Mouse (Mus musculus) CH12.LX (cell line): ENCODE results near the gene Adora3. TPM values are rescaled to one million over a fixed set of nuclear protein-coding genes. Genes with fewer than 3 reads are reported as not detected.
A peak's percentile ranks its signal among the peaks of the same experiment; 100 is the strongest.

Source experiments
- DNase-seq: peaks from one replicate; pipeline ENCODE4 v3.0.0-alpha.2; 2013; ENCODE audit errors: extremely low read depth
- H3K27ac ChIP-seq: 2 replicates; pipeline ENCODE4 v1.5.1; 2012; ENCODE audit warnings: low read depth, mild to moderate bottlenecking, control low read depth, moderate library complexity; ENCODE audit not compliant: insufficient read depth
- H3K27me3 ChIP-seq: replicated peaks from 2 replicates; pipeline ENCODE3; 2012; ENCODE audit warnings: inconsistent platforms
- H3K36me3 ChIP-seq, 2 experiments: replicated peaks in 1 of 2; 2 replicates each; pipeline versions ENCODE3 to v1.6.1; 2012; ENCODE audit warnings: inconsistent platforms in 1 of 2, low read length in 1 of 2, mild to moderate bottlenecking in 1 of 2, mixed read lengths in 1 of 2, moderate library complexity in 1 of 2; ENCODE audit not compliant: control insufficient read depth in 1 of 2, insufficient read depth in 1 of 2
- H3K4me1 ChIP-seq, 2 experiments: 2 replicates each; pipeline ENCODE4 v1.6.1; 2012; ENCODE audit warnings: inconsistent platforms in 1 of 2, moderate library complexity in 1 of 2; ENCODE audit not compliant: insufficient read depth in 2 of 2, control insufficient read depth in 1 of 2
- H3K4me2 ChIP-seq: 2 replicates; pipeline ENCODE4 v1.6.1; 2012; ENCODE audit warnings: low read depth, mild to moderate bottlenecking, control low read depth; ENCODE audit not compliant: poor library complexity, insufficient read depth, severe bottlenecking
- H3K4me3 ChIP-seq, 3 experiments: fragments of 150-350 bp in 1 of 3; sonication (generic) in 1 of 3; replicated peaks in 1 of 3; 2 replicates each; pipeline versions ENCODE3 to v1.5.1; 2011 to 2012; ENCODE audit warnings: low read depth in 2 of 3, low read length in 2 of 3, mild to moderate bottlenecking in 2 of 3, moderate library complexity in 2 of 3, control low read depth in 1 of 3, improper control_type of control experiment in 1 of 3, inconsistent platforms in 1 of 3, mixed read lengths in 1 of 3; ENCODE audit not compliant: poor library complexity in 1 of 3
- H3K79me2 ChIP-seq: replicated peaks from 2 replicates; pipeline ENCODE4 v1.6.1; 2012; ENCODE audit warnings: mild to moderate bottlenecking, moderate library complexity; ENCODE audit not compliant: control insufficient read depth, poor library complexity, insufficient read depth, severe bottlenecking; ENCODE audit errors: extremely low read depth
- H3K9ac ChIP-seq: 2 replicates; pipeline ENCODE4 v1.6.1; 2012; ENCODE audit warnings: low read depth, mild to moderate bottlenecking, control low read depth, moderate library complexity; ENCODE audit not compliant: insufficient read depth
- H3K9me3 ChIP-seq: replicated peaks from 2 replicates; pipeline ENCODE3; 2012; ENCODE audit warnings: low read length, inconsistent platforms, mixed read lengths
- BHLHE40 ChIP-seq: IDR thresholded peaks from 2 replicates; pipeline ENCODE4 v1.6.1; 2011; ENCODE audit warnings: mild to moderate bottlenecking, low read depth, low read length, improper control_type of control experiment
- CHD1 ChIP-seq: IDR thresholded peaks from 2 replicates; pipeline ENCODE4 v1.6.1; 2012; ENCODE audit warnings: low read depth, low read length, improper control_type of control experiment, inconsistent platforms
- E2F4 ChIP-seq: IDR thresholded peaks from 2 replicates; pipeline ENCODE4 v1.6.1; 2011; ENCODE audit warnings: low read depth, low read length, improper control_type of control experiment; ENCODE audit not compliant: insufficient replicate concordance
- EP300 ChIP-seq: IDR thresholded peaks from 2 replicates; pipeline ENCODE4 v1.6.1; 2011; ENCODE audit warnings: low read length, improper control_type of control experiment
- GABPA ChIP-seq: IDR thresholded peaks from 2 replicates; pipeline ENCODE4 v1.6.1; 2012; ENCODE audit warnings: low read depth, low read length, improper control_type of control experiment, inconsistent platforms; ENCODE audit not compliant: insufficient replicate concordance
- KAT2A ChIP-seq: IDR thresholded peaks from 2 replicates; pipeline ENCODE4 v1.6.1; 2012; ENCODE audit warnings: low read length, improper control_type of control experiment, inconsistent platforms; ENCODE audit not compliant: insufficient replicate concordance
- MAX ChIP-seq: IDR thresholded peaks from 2 replicates; pipeline ENCODE4 v1.6.1; 2011; ENCODE audit warnings: low read length, improper control_type of control experiment
- MAZ ChIP-seq: IDR thresholded peaks from 2 replicates; pipeline ENCODE4 v1.6.1; 2012; ENCODE audit warnings: low read depth, mild to moderate bottlenecking, inconsistent platforms, low read length, improper control_type of control experiment, moderate library complexity
- MEF2A ChIP-seq: IDR thresholded peaks from 2 replicates; pipeline ENCODE4 v1.6.1; 2014; ENCODE audit warnings: low read depth, mild to moderate bottlenecking, inconsistent platforms, low read length, improper control_type of control experiment, borderline replicate concordance
- MYC ChIP-seq: IDR thresholded peaks from 2 replicates; pipeline ENCODE4 v1.6.1; 2011; ENCODE audit warnings: low read depth, mild to moderate bottlenecking, improper control_type of control experiment, low read length
- NRF1 ChIP-seq: IDR thresholded peaks from 2 replicates; pipeline ENCODE4 v1.6.1; 2014; ENCODE audit warnings: low read depth, mild to moderate bottlenecking, inconsistent platforms, low read length, improper control_type of control experiment, moderate library complexity
- RAD21 ChIP-seq: IDR thresholded peaks from 2 replicates; pipeline ENCODE4 v1.6.1; 2011; ENCODE audit warnings: low read depth, mild to moderate bottlenecking, low read length, improper control_type of control experiment, moderate library complexity
- SIN3A ChIP-seq: IDR thresholded peaks from 2 replicates; pipeline ENCODE4 v1.6.1; 2012; ENCODE audit warnings: low read length, improper control_type of control experiment, inconsistent platforms
- SMC3 ChIP-seq: IDR thresholded peaks from 2 replicates; pipeline ENCODE4 v1.6.1; 2011; ENCODE audit warnings: low read depth, low read length, improper control_type of control experiment
- UBTF ChIP-seq: IDR thresholded peaks from 2 replicates; pipeline ENCODE4 v1.6.1; 2012; ENCODE audit warnings: low read depth, mild to moderate bottlenecking, inconsistent platforms, low read length, improper control_type of control experiment, moderate library complexity
- USF1 ChIP-seq: IDR thresholded peaks from 2 replicates; pipeline ENCODE4 v1.6.1; 2014; ENCODE audit warnings: low read depth, mild to moderate bottlenecking, inconsistent platforms, low read length, improper control_type of control experiment
- ZC3H11A ChIP-seq: IDR thresholded peaks from 2 replicates; pipeline ENCODE4 v1.6.1; 2012; ENCODE audit warnings: low read depth, mild to moderate bottlenecking, inconsistent platforms, low read length, improper control_type of control experiment
- ZKSCAN1 ChIP-seq: IDR thresholded peaks from 2 replicates; pipeline ENCODE4 v1.6.1; 2012; ENCODE audit warnings: low read depth, inconsistent platforms, low read length, improper control_type of control experiment, borderline replicate concordance
- ZMIZ1 ChIP-seq: IDR thresholded peaks from 2 replicates; pipeline ENCODE4 v1.6.1; 2012; ENCODE audit warnings: low read depth, mild to moderate bottlenecking, inconsistent platforms, low read length, improper control_type of control experiment
- ZNF384 ChIP-seq: IDR thresholded peaks from 2 replicates; pipeline ENCODE4 v1.6.1; 2012; ENCODE audit warnings: low read depth, low read length, improper control_type of control experiment, inconsistent platforms
- dilution Hi-C: fragments of 300-500 bp; cut with MboI; formaldehyde crosslinking; loops from 2 replicates; pipeline ENCODE4 v1.14.3; 2020; ENCODE audit warnings: low sequenced_read_pairs; ENCODE audit not compliant: extremely low pct_unique_long_range_greater_than_20kb, extremely low pct_ligation_motif_present
- in situ Hi-C: fragments of 300-500 bp; cut with MboI; formaldehyde crosslinking; loops from 3 replicates; pipeline ENCODE4 v1.14.3; 2019; ENCODE audit warnings: low sequenced_read_pairs, low pct_ligation_motif_present, low pct_unique_long_range_greater_than_20kb, mixed read lengths
- polyA plus RNA-seq: library from polyadenylated mRNA; unstranded; fragments of >175 nt; gene quantifications from 2 replicates; pipeline ENCODE4 v1.2.1, GENCODE M21; 2012; ENCODE audit warnings: low read depth; ENCODE audit not compliant: insufficient read length
- total RNA-seq, 2 experiments: library from RNA; depleted of rRNA; stranded (reverse); fragments of 300-350 nt in 1 of 2; fragments of >200 nt in 1 of 2; gene quantifications; 2 replicates each; pipeline ENCODE4 v1.2.3; 2012 to 2014

Gene Adora3
- total and polyA plus RNA-seq, 3 experiments, result 0.54 to 1.4 (median 1.1) TPM

GRCm38 (mm10) chr3:105864123-105864522, 6.5 kb upstream of the Adora3 start:
- peaks cover 22 to 45% of the 10 kb centered on the region in 2 experiments for H3K4me1 ChIP-seq
- no peak overlapping the region for H3K4me3 ChIP-seq
- H3K79me2 ChIP-seq, result no peaks in the 10 kb centered on the region
- no peak overlapping the region for H3K4me2 ChIP-seq
- in situ Hi-C loops, result no loop called here
- H3K9me3 ChIP-seq, result no peaks in the 10 kb centered on the region
- no peaks in the 10 kb centered on the region for H3K27me3 ChIP-seq
- H3K9ac ChIP-seq, result no peak overlapping the region
- dilution Hi-C loops, result no loop called here
- DNase-seq, result no peak
- no peak overlapping the region for H3K27ac ChIP-seq
- TF ChIP-seq MAZ (no peak), ZMIZ1 (no peak), ZNF384 (no peak), RAD21 (no peak), SIN3A (no peak), NRF1 (no peak), MYC (no peak), MEF2A (no peak)
- H3K36me3 ChIP-seq, result no peaks in the 10 kb centered on the region

- dilution Hi-C loops (no loop called here), in situ Hi-C loops (no loop called here)
- Histone ChIP-seq H3K27ac (no peak overlapping the region), H3K79me2 (no peaks in the 10 kb centered on the region), H3K4me1 (peaks cover 21 to 45% of the 10 kb centered on the region in 2 experiments), H3K4me3 (no peak overlapping the region), H3K4me2 (peak overlapping the region; percentile 9), H3K9me3 (no peaks in the 10 kb centered on the region), H3K36me3 (no peaks in the 10 kb centered on the region), H3K9ac (peak overlapping the region; percentile 20; the same call in 1 of the 2 replicates), H3K27me3 (no peaks in the 10 kb centered on the region)
- TF ChIP-seq EP300, result no peak
- DNase-seq, result no peak
Measured at GRCm38 (mm10) chr3:105865122-105865521, 5.5 kb upstream of the Adora3 start.

- Histone ChIP-seq H3K9ac (no peak overlapping the region), H3K4me2 (no peak overlapping the region), H3K79me2 (no peaks in the 10 kb centered on the region), H3K4me3 (no peak overlapping the region), H3K9me3 (no peaks in the 10 kb centered on the region), H3K36me3 (no peaks in the 10 kb centered on the region)
- no peak for DNase-seq
- dilution Hi-C loops, result no loop called here
- in situ Hi-C loops, result no loop called here
- TF ChIP-seq E2F4 (no peak), BHLHE40 (no peak), SMC3 (no peak), MEF2A (no peak), MAX (no peak), MYC (no peak), NRF1 (no peak), SIN3A (no peak), ZC3H11A (no peak), UBTF (no peak), MAZ (no peak), USF1 (no peak), CHD1 (no peak), ZKSCAN1 (no peak), KAT2A (no peak), GABPA (no peak)
- TF ChIP-seq, all 38 proteins: peak for 0
- no peaks in the 10 kb centered on the region for H3K27me3 ChIP-seq
- peaks cover 13 to 30% of the 10 kb centered on the region in 2 experiments for H3K4me1 ChIP-seq
- H3K27ac ChIP-seq, result no peak overlapping the region
Measured at GRCm38 (mm10) chr3:105868135-105868534, 2.5 kb upstream of the Adora3 start.
